Mouse (Mus musculus) 3T3-L1 (cell line): ENCODE measurements around the gene Trappc13.

Experiments
- DNase-seq: peaks from one replicate; pipeline ENCODE4 v3.0.0-alpha.2; 2015; ENCODE audit warnings: low read depth, low spot score

The Trappc13 gene

GRCm38 (mm10) chr13:104114827-104115226 lies 63.4 kb downstream of the Trappc13 start:
- no peak for DNase-seq

- DNase-seq, result peak; percentile 34
These were observed 64.5 kb downstream of the Trappc13 start for GRCm38 (mm10) chr13:104113782-104114181.

GRCm38 (mm10) chr13:104112266-104112900 lies 65.9 kb downstream of the Trappc13 start:
- no peak for DNase-seq

- peak; percentile 47 for DNase-seq
These were observed 67.7 kb downstream of the Trappc13 start for GRCm38 (mm10) chr13:104110526-104110925.

- peak; percentile 72 for DNase-seq
These were observed 68.3 kb downstream of the Trappc13 start for GRCm38 (mm10) chr13:104109816-104110521.

- DNase-seq, result peak; percentile 85
These were observed 68.9 kb downstream of the Trappc13 start, which contains the start of the genes Nln and Sgtb for GRCm38 (mm10) chr13:104109288-104109815. Gene Nln (minus strand): TSS chr13:104109614. Gene Sgtb (plus strand): TSS chr13:104109741.

- peak; percentile 63 for DNase-seq
These were observed 69.5 kb downstream of the Trappc13 start for GRCm38 (mm10) chr13:104108651-104109287.

- no peak for DNase-seq
These were observed 76.5 kb downstream of the Trappc13 start for GRCm38 (mm10) chr13:104101606-104102235.

GRCm38 (mm10) chr13:104100416-104100815 lies 77.9 kb downstream of the Trappc13 start:
- DNase-seq, result no peak

- DNase-seq, result no peak
These were observed 81.1 kb downstream of the Trappc13 start for GRCm38 (mm10) chr13:104097190-104097589.

- DNase-seq, result no peak
These were observed 82.3 kb downstream of the Trappc13 start for GRCm38 (mm10) chr13:104095955-104096354.

GRCm38 (mm10) chr13:104094531-104095385 lies 83.5 kb downstream of the Trappc13 start:
- DNase-seq, result peak; percentile 92
